Mouse (Mus musculus): ENCODE data around the gene Rps6ka1. TPM values are rescaled to one million over a fixed set of nuclear protein-coding genes. Genes with fewer than 3 reads are reported as not detected.

The Rps6ka1 gene
- polyA plus RNA-seq, 1 experiment from 2014 or later, result 23.8 TPM

DNA sequence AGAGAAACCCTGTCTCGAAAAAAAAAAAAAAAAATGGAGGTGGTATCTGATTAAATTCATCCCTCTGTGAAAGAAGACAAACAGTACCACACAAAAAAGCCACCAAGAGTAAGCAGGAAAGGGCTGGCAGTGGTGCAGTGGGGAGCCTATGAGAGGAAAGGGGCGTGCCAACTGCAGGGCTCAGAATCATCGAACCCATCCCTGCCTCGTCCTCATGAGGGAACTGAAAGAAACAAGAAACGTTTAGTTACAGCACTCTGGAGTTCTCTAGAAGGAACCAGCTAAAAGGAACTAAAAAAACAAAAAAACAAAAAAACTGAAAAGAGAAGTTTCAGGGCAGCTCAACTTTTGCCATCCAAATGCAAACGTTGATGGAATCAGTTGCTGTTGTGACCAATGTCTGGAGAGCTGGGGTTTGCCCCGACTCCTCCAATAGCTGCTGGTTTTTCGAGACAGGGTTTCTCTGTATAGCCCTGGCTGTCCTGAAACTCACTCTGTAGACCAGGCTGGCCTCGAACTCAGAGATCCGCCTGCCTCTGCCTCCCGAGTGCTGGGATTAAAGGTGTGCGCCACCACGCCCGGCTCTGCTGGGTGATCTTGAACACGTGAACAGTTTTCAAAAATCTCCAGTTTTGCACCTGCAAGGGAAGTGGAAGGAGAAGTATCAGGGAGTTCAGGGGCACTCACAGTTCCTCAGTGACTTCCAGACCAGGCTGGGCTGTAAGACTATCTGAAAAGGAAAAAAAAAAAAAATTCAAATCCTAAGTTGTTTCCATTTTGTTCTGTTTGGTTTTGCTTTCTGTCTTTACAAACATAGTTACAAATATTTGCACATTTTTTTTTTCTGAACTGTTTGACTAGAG is 83.0 kb downstream of the Rps6ka1 start:
- Histone ChIP-seq H3K4me2 (no peak overlapping the region), H3K27me3 (replicated peaks) (no peaks in the 10 kb centered on the region), H3K4me3 (no peak overlapping the region), H3K27ac (no peak overlapping the region), H3K9ac (no peak overlapping the region), H3K36me3 (replicated peaks) (no peaks in the 10 kb centered on the region), H3K4me1 (no peaks in the 10 kb centered on the region), H3K9me3 (no peaks in the 10 kb centered on the region)
- no peak for ATAC-seq (replicated peaks)
- 77% methylated on average over 15 of the region's 15 CpGs for WGBS

DNA sequence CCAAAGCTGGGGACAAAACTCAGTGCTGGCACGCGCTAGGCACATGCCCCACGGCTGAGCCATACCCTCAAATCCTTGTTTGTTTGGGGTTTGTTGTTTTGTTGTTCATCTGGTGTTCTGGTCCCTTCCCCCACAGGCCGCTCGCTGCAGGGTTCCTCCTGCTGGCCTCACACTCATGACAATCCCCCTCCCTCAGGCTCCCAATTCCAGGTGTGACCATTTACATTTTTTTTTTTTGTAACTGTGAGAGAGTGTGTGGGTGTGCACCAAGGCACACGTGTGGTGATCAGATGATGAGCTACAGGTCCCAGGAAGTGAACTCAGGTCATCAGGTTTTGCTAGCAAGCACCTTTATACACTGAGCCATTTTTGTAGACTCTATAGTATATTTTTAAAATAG is 87.0 kb downstream of the Rps6ka1 start:
- 20% methylated on average over 6 of the region's 6 CpGs for WGBS
- no peak overlapping the region for H3K4me2 ChIP-seq

More for the DNA sequence above, 87.0 kb downstream of the Rps6ka1 start:
- no peak for ATAC-seq (replicated peaks)
- Histone ChIP-seq H3K9ac (no peak overlapping the region), H3K27ac (no peak overlapping the region), H3K9me3 (no peaks in the 10 kb centered on the region), H3K4me1 (no peaks in the 10 kb centered on the region), H3K27me3 (replicated peaks) (no peaks in the 10 kb centered on the region), H3K4me3 (no peak overlapping the region), H3K36me3 (replicated peaks) (no peaks in the 10 kb centered on the region)

Other genes with a start within 250 kb of the Rps6ka1 start
- gene Zdhhc18, start 237.6 kb downstream of the Rps6ka1 start, polyA plus RNA-seq (2015; fragmentation: Nextera tagmentation; extraction: Ambion mirVana), result 6.4 and 9.3 TPM in 2 replicates
- gene Pigv, start 215.2 kb downstream of the Rps6ka1 start, polyA plus RNA-seq (2015; fragmentation: Nextera tagmentation; extraction: Ambion mirVana), result 16.0 and 16.2 TPM in 2 replicates
- gene Arid1a, start 131.0 kb downstream of the Rps6ka1 start, polyA plus RNA-seq (2015; fragmentation: Nextera tagmentation; extraction: Ambion mirVana), result 37.9 and 39.3 TPM in 2 replicates
- 876 and 917 TPM in 2 replicates for gene Hmgn2, start 80.9 kb upstream of the Rps6ka1 start, polyA plus RNA-seq (2015; fragmentation: Nextera tagmentation; extraction: Ambion mirVana)
- gene Dhdds, start 113.1 kb upstream of the Rps6ka1 start, polyA plus RNA-seq (2015; fragmentation: Nextera tagmentation; extraction: Ambion mirVana), result 45.9 and 48.2 TPM in 2 replicates
- 0.27 and 0.64 TPM in 2 replicates for gene Lin28a, start 131.0 kb upstream of the Rps6ka1 start, polyA plus RNA-seq (2015; fragmentation: Nextera tagmentation; extraction: Ambion mirVana)
- not detected in 2 replicates for gene Zfp683, start 166.0 kb upstream of the Rps6ka1 start, polyA plus RNA-seq (2015; fragmentation: Nextera tagmentation; extraction: Ambion mirVana)
- 2.4 and 4.2 TPM in 2 replicates for gene Crybg2, start 173.0 kb upstream of the Rps6ka1 start, polyA plus RNA-seq (2015; fragmentation: Nextera tagmentation; extraction: Ambion mirVana)
- gene Cd52, start 207.3 kb upstream of the Rps6ka1 start, polyA plus RNA-seq (2015; fragmentation: Nextera tagmentation; extraction: Ambion mirVana), result 2.1 and 2.8 TPM in 2 replicates
- gene Ubxn11, start 214.8 kb upstream of the Rps6ka1 start, polyA plus RNA-seq (2015; fragmentation: Nextera tagmentation; extraction: Ambion mirVana), result 17.2 and 19.1 TPM in 2 replicates
- 386 and 393 TPM in 2 replicates for gene Sh3bgrl3, start 241.0 kb upstream of the Rps6ka1 start, polyA plus RNA-seq (2015; fragmentation: Nextera tagmentation; extraction: Ambion mirVana)

Measured in midbrain, embryonic 15.5 days (tissue).